8 mouse cellular contexts compared by ENCODE assay signal in the genomic region with DNA sequence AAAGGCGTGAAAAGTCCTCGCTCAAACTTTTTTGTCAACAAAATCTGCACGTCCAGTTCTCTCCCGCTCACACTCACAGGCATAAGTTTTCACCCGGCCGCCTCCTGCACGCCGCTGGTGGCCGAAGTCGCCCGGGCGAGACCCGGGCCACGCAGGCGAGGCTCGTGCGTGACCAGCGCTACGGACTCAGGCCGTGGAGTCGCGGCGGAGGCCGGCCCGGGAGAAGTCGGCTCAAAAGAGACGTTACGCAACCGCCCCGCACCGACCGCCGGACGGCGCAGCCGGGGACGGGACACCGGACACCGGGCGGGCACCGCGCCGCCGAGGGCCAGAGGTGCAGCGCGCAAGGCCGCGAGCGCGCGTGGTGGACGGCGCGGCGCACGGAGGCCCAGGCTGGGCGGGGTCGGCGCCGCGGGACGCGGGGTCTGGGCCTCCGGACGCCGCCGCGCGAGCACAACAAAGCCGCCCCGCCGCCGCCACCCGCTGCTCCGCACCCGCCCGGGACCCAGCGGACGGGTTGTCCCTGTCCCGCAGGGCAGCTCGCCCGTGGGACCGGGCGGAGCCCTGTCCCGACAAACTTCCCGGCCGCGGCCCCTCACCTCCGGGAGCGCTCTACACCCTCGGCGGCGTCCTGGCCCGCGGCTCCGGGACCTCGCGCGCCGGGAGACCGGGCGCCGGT. TPM values are rescaled to one million over a fixed set of nuclear protein-coding genes. Genes with fewer than 3 reads are reported as not detected.
DNase-seq lines count a peak whose midpoint lies in the region; ATAC-seq and TF ChIP-seq lines count a peak whose summit lies in the region.

No protein-coding gene starts in this region.

- peaks cover 0 to 4% of the 10 kb centered on the region in 2 experiments; a peak in 1 of 4 replicates for H3K36me3 ChIP-seq in MEL (ENCODE audit: control insufficient read depth in 1 of 2, insufficient read depth in 2 of 2, low read length in 2 of 2)
- H3K36me3 ChIP-seq in forebrain, embryonic 12.5 days (replicated peaks): no peaks in the 10 kb centered on the region
- no peaks in the 10 kb centered on the region for H3K36me3 ChIP-seq in macrophage (ENCODE audit: inconsistent target)

- no peak for TF ChIP-seq EP300 in MEL (IDR thresholded peaks at IDR 0.05; ENCODE audit: low read depth in 1 of 2, low read length in 2 of 2)

- TF ChIP-seq POLR2A in MEL (IDR thresholded peaks at IDR 0.05; ENCODE audit: control insufficient read depth in 1 of 2, insufficient read depth in 1 of 2, low read depth in 1 of 2, low read length in 2 of 2, poor library complexity in 1 of 2): no peak

- H3K9ac ChIP-seq in MEL (ENCODE audit: control insufficient read depth, low read depth, low read length, poor library complexity, severe bottlenecking): peak overlapping the region; percentile 70
- H3K9ac ChIP-seq in forebrain, embryonic 12.5 days: peak overlapping the region; percentile 88

- DNase-seq in MEL (ENCODE audit: low read depth, low spot score): peak; percentile 20
- DNase-seq in heart, postnatal 25 days (ENCODE audit: low spot score): peak; percentile 42
- peak; percentile 31 to 34 for DNase-seq in layer of hippocampus, postnatal 36 days
- peak; percentile 23 for DNase-seq in right cerebral cortex, adult 18-20 months
- DNase-seq in T-cell, adult 2 months (ENCODE audit: low spot score): no peak

- no peak overlapping the region for H3K27ac ChIP-seq in MEL (ENCODE audit: control insufficient read depth, low read depth, low read length)
- H3K27ac ChIP-seq in forebrain, embryonic 12.5 days: peak overlapping the region; percentile 74
- H3K27ac ChIP-seq in macrophage: no peak overlapping the region

- TF ChIP-seq RAD21 in MEL (IDR thresholded peaks at IDR 0.05; ENCODE audit: low read depth, low read length): no peak

- peaks cover 3 to 6% of the 10 kb centered on the region in 2 experiments for H3K27me3 ChIP-seq in MEL (ENCODE audit: control insufficient read depth in 1 of 2, insufficient read depth in 2 of 2, low read length in 2 of 2)
- H3K27me3 ChIP-seq in forebrain, embryonic 12.5 days: no peaks in the 10 kb centered on the region

- TF ChIP-seq CTCF in MEL (IDR thresholded peaks at IDR 0.05 in 2 of 3, conservative IDR thresholded peaks at IDR 0.05 in 1 of 3; ENCODE audit: control insufficient read depth in 1 of 3, insufficient read depth in 1 of 3, low read depth in 2 of 3, low read length in 3 of 3, poor library complexity in 1 of 3, severe bottlenecking in 1 of 3): no peak

- H3K9me3 ChIP-seq in MEL (replicated peaks; ENCODE audit: insufficient read depth, low read length): no peaks in the 10 kb centered on the region
- H3K9me3 ChIP-seq in forebrain, embryonic 12.5 days: no peaks in the 10 kb centered on the region

- ATAC-seq in cerebellum, adult (ENCODE audit: insufficient number of reproducible peaks, low FRiP score, low TSS enrichment): peak; percentile 62
- peak; percentile 76 for ATAC-seq in forebrain, embryonic 12.5 days (ENCODE audit: low FRiP score)

- intact Hi-C loops in heart, postnatal 25 days (cut with DNase I): loop anchor here (1.0 to 2.0 kb wide), 4 partner anchors 15 to 61 kb away; partner anchors contain the start of gene Sap18

- H3K4me3 ChIP-seq in MEL (ENCODE audit: control insufficient read depth in 1 of 2, insufficient read depth in 1 of 2, low read depth in 2 of 2, low read length in 2 of 2) (peak overlapping the region; percentile 59 to 65), macrophage (ENCODE audit: inconsistent target) (peak overlapping the region; percentile 42)
- peak overlapping the region; percentile 92 for H3K4me3 ChIP-seq in forebrain, embryonic 12.5 days (replicated peaks)

- WGBS in forebrain, embryonic 12.5 days: under 1% methylated on average over 73 of the region's 103 CpGs
- 0% methylated on average over 87 of the region's 103 CpGs for WGBS in macrophage (ENCODE audit: missing documents)

- H3K4me2 ChIP-seq in forebrain, embryonic 12.5 days: peak overlapping the region; percentile 88

- H3K79me2 ChIP-seq in MEL (ENCODE audit: control insufficient read depth, insufficient read depth, low read length, poor library complexity) (peaks cover 3% of the 10 kb centered on the region; the same call in 1 of the 2 replicates), macrophage (ENCODE audit: inconsistent target) (peaks cover 47% of the 10 kb centered on the region)

- no peaks in the 10 kb centered on the region; a peak in 1 of 4 replicates for H3K4me1 ChIP-seq in MEL (ENCODE audit: control insufficient read depth in 1 of 2, insufficient read depth in 2 of 2, low read length in 2 of 2)
- peaks cover 20% of the 10 kb centered on the region for H3K4me1 ChIP-seq in forebrain, embryonic 12.5 days

TF ChIP-seq in MEL, 35 proteins besides CTCF, POLR2A, EP300 and RAD21:
- TF ChIP-seq TAL1 (IDR thresholded peaks at IDR 0.05; ENCODE audit: low read length) (no peak), SMC3 (IDR thresholded peaks at IDR 0.05; ENCODE audit: low read depth, low read length) (no peak), MEF2A (IDR thresholded peaks at IDR 0.05; ENCODE audit: extremely low read depth, insufficient replicate concordance, low read depth, low read length, poor library complexity, severe bottlenecking) (no peak), USF1 (IDR thresholded peaks at IDR 0.05; ENCODE audit: low read depth, low read length) (no peak), ZNF384 (IDR thresholded peaks at IDR 0.05; ENCODE audit: low read depth, low read length) (no peak), RCOR1 (IDR thresholded peaks at IDR 0.05; ENCODE audit: low read depth, low read length) (no peak), GATA1 (IDR thresholded peaks at IDR 0.05; ENCODE audit: low read depth, low read length) (no peak), ZMIZ1 (IDR thresholded peaks at IDR 0.05; ENCODE audit: low read depth, low read length) (no peak), TBP (IDR thresholded peaks at IDR 0.05; ENCODE audit: low read depth, low read length) (no peak), MXI1 (IDR thresholded peaks at IDR 0.05; ENCODE audit: low read depth, low read length) (no peak)

RNA-seq across cellular contexts. Expression of gene Gm49361, which starts 0.5 kb away (rescaled TPM):
- not detected in 2 replicates for total RNA-seq in MEL (2012; rRNA removed)
- polyA plus RNA-seq in MEL (2012; ENCODE audit: insufficient read depth in 1 of 2, insufficient read length in 2 of 2, low read depth in 1 of 2, low replicate concordance in 2 of 2, missing spikeins in 1 of 2): not detected
- not detected in 2 replicates for polyA plus RNA-seq in forebrain, embryonic 12.5 days (2016; fragmentation: Nextera tagmentation; extraction: Ambion mirVana)
- total RNA-seq in heart, postnatal 25 days (2021): 1 to 10 TPM in 1 of 2 experiments, under 1 TPM in 1; 0.99 to 2.1 TPM
- 1 to 10 TPM in 1 of 2 experiments, under 1 TPM in 1; 0.43 to 4.5 TPM for total RNA-seq in layer of hippocampus, postnatal 36 days (2021)
- not detected for total RNA-seq in macrophage (2018; cell fraction: chromatin; rRNA removed)
- total RNA-seq in macrophage (2018; cell fraction: cytosol; rRNA removed): not detected
- not detected for total RNA-seq in macrophage (2018; cell fraction: nucleus; rRNA removed)
- not detected in 3 replicates for polyA plus RNA-seq in macrophage (2018)

RNA-seq across cellular contexts. Expression of gene Lats2, which starts 12.8 kb away (rescaled TPM):
- total RNA-seq in MEL (2012; rRNA removed): 0.98 and 1.1 TPM in 2 replicates
- 1 to 10 TPM in 1 of 2 experiments, not detected in 1; 2.6 TPM for polyA plus RNA-seq in MEL (2012; ENCODE audit: insufficient read depth in 1 of 2, insufficient read length in 2 of 2, low read depth in 1 of 2, low replicate concordance in 2 of 2, missing spikeins in 1 of 2)
- polyA plus RNA-seq in forebrain, embryonic 12.5 days (2016; fragmentation: Nextera tagmentation; extraction: Ambion mirVana): 14.5 and 15.0 TPM in 2 replicates
- total RNA-seq in heart, postnatal 25 days (2021): 10 to 100 TPM; 35.8 to 37.9 TPM
- 10 to 100 TPM; 45.5 to 46.1 TPM for total RNA-seq in layer of hippocampus, postnatal 36 days (2021)
- 10 to 100 TPM in 23 of 26 experiments, 1 to 10 TPM in 3; 7.6 to 30.4 (median 17.4) TPM for total RNA-seq in macrophage (2018; cell fraction: chromatin; rRNA removed)
- 10 to 100 TPM; 12.0 to 26.7 (median 17.9) TPM for total RNA-seq in macrophage (2018; cell fraction: cytosol; rRNA removed)
- 10 to 100 TPM; 13.3 to 32.2 (median 20.6) TPM for total RNA-seq in macrophage (2018; cell fraction: nucleus; rRNA removed)
- 11.3 to 15.3 TPM (median 12.1 TPM) in 3 replicates for polyA plus RNA-seq in macrophage (2018)

RNA-seq across cellular contexts. Expression of gene Sap18, which starts 52.5 kb away (rescaled TPM):
- total RNA-seq in MEL (2012; rRNA removed): 201 and 226 TPM in 2 replicates
- 10 to 100 TPM in 1 of 2 experiments, not detected in 1; 13.7 TPM for polyA plus RNA-seq in MEL (2012; ENCODE audit: insufficient read depth in 1 of 2, insufficient read length in 2 of 2, low read depth in 1 of 2, low replicate concordance in 2 of 2, missing spikeins in 1 of 2)
- polyA plus RNA-seq in forebrain, embryonic 12.5 days (2016; fragmentation: Nextera tagmentation; extraction: Ambion mirVana): 24.7 and 28.8 TPM in 2 replicates
- 10 to 100 TPM; 61.2 to 74.8 TPM for total RNA-seq in heart, postnatal 25 days (2021)
- total RNA-seq in layer of hippocampus, postnatal 36 days (2021): 10 to 100 TPM; 37.9 to 61.0 TPM
- total RNA-seq in macrophage (2018; cell fraction: chromatin; rRNA removed): 10 to 100 TPM in 25 of 26 experiments, 1 to 10 TPM in 1; 8.1 to 54.9 (median 28.0) TPM
- 10 to 100 TPM; 32.9 to 80.1 (median 47.9) TPM for total RNA-seq in macrophage (2018; cell fraction: cytosol; rRNA removed)
- 10 to 100 TPM; 12.8 to 45.1 (median 24.0) TPM for total RNA-seq in macrophage (2018; cell fraction: nucleus; rRNA removed)
- 52.1 to 90.3 TPM (median 73.7 TPM) in 3 replicates for polyA plus RNA-seq in macrophage (2018)

Comparison
In these comparisons a context has a peak if more than half of its experiments do, and no peak if none do; other contexts are left out.
1. H3K4me3 ChIP-seq: peak in every context shown above with its lines; median percentile 92 in forebrain, embryonic 12.5 days; 62 in MEL; 42 in macrophage.
2. RNA of gene Lats2, which starts 12.8 kb away (total RNA-seq): 45.5 to 46.1 TPM in layer of hippocampus, postnatal 36 days and 35.8 to 37.9 TPM in heart, postnatal 25 days; 0.98 to 1.1 TPM in MEL; every median in the first group is over 10 times any median in the second.